Mouse (Mus musculus) stomach, postnatal 0 days (tissue): ENCODE results near the gene Gpatch8. TPM values are rescaled to one million over a fixed set of nuclear protein-coding genes. Genes with fewer than 3 reads are reported as not detected.
A peak's percentile ranks its signal among the peaks of the same experiment; 100 is the strongest.

Experiments
- ATAC-seq: fragments of 200-750 bp; cut with Nextera tagmentation; 2 replicates; pipeline ENCODE4 v1.8.0; 2017; ENCODE audit not compliant: low FRiP score, low TSS enrichment
- DNase-seq: peaks from one replicate; pipeline ENCODE4 v3.0.0-alpha.2; 2016; ENCODE audit warnings: low spot score
- H3K27ac ChIP-seq: fragments of 300-500 bp; sonication (generic); replicated peaks from 2 replicates; pipeline ENCODE4 v1.5.1; 2014; ENCODE audit warnings: mild to moderate bottlenecking, control low read depth
- H3K27me3 ChIP-seq: fragments of 300-500 bp; sonication (generic); 2 replicates; pipeline ENCODE4 v1.6.1; 2014; ENCODE audit warnings: low read length; ENCODE audit not compliant: control insufficient read depth, insufficient read depth
- H3K36me3 ChIP-seq: fragments of 300-500 bp; sonication (generic); 2 replicates; pipeline ENCODE4 v1.6.1; 2014; ENCODE audit warnings: low read length, mixed read lengths; ENCODE audit not compliant: control insufficient read depth, insufficient read depth
- H3K4me1 ChIP-seq: fragments of 300-500 bp; sonication (generic); replicated peaks from 2 replicates; pipeline ENCODE4 v1.6.1; 2014; ENCODE audit warnings: antibody characterized with exemption; ENCODE audit not compliant: control insufficient read depth, insufficient read depth
- H3K4me2 ChIP-seq: fragments of 300-500 bp; sonication (generic); replicated peaks from 2 replicates; pipeline ENCODE4 v1.6.1; 2014; ENCODE audit warnings: low read depth, mild to moderate bottlenecking, control low read depth, moderate library complexity
- H3K4me3 ChIP-seq: fragments of 300-500 bp; sonication (generic); 2 replicates; pipeline ENCODE4 v1.5.1; 2014; ENCODE audit warnings: low read depth, low read length, control low read depth
- H3K9ac ChIP-seq: fragments of 300-500 bp; sonication (generic); 2 replicates; pipeline ENCODE4 v1.6.1; 2014; ENCODE audit warnings: mild to moderate bottlenecking, low read length, control low read depth, mixed read lengths
- H3K9me3 ChIP-seq: fragments of 300-500 bp; sonication (generic); 2 replicates; pipeline ENCODE4 v1.6.1; 2016; ENCODE audit warnings: low read length; ENCODE audit not compliant: control insufficient read depth
- CTCF ChIP-seq: IDR thresholded peaks from 2 replicates; pipeline ENCODE4 v1.5.1; 2016; ENCODE audit warnings: antibody characterized with exemption, low read depth, mild to moderate bottlenecking, moderate library complexity
- EP300 ChIP-seq: optimal IDR thresholded peaks from 2 replicates; pipeline ENCODE3; 2016; ENCODE audit warnings: antibody characterized with exemption
- WGBS: fragments of 180-500 bp; shearing (Covaris S2); extraction: QIAGEN DNeasy Blood & Tissue Kit; methylation state at CpG from one replicate; pipeline ENCODE4 v1.1.7; 2014; 5-methylcytosine and 5-hydroxymethylcytosine counted together
- polyA plus RNA-seq: library from polyadenylated mRNA; unstranded; fragments of >200 nt; fragmentation: Nextera tagmentation; extraction: Ambion mirVana; gene quantifications from 2 replicates; pipeline ENCODE4 v1.2.1, GENCODE M21; 2015

The Gpatch8 gene
- polyA plus RNA-seq, 1 experiment from 2014 or later, result 16.8 TPM

DNA sequence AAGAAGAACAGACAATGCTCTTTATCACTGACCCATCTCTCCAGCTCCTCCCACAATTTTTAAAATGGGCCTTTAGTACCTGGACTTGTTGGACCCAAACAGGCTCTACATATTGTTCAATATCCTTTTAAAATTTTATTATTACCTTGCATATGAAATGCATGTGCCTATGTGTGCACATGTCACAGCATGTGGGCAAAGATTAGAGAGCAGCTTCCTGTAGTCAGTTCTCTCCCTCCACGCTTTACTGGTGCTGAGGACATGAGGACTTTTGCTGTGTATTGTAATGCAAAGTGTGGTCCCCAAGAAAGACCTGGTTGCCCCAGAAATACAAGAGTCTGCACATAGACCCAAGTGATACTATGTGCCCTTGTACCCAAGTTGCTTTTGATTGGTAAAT lies 18.8 kb upstream of the Gpatch8 start:
- Histone ChIP-seq H3K9ac (no peak overlapping the region), H3K36me3 (no peaks in the 10 kb centered on the region), H3K4me2 (no peak overlapping the region), H3K4me1 (no peaks in the 10 kb centered on the region), H3K27me3 (no peaks in the 10 kb centered on the region), H3K9me3 (no peaks in the 10 kb centered on the region), H3K4me3 (no peak overlapping the region), H3K27ac (no peak overlapping the region)
- TF ChIP-seq EP300 (no peak), CTCF (no peak)
- ATAC-seq (no peak), DNase-seq (no peak)
- 60% methylated on average over 1 of the region's 1 CpGs for WGBS

DNA sequence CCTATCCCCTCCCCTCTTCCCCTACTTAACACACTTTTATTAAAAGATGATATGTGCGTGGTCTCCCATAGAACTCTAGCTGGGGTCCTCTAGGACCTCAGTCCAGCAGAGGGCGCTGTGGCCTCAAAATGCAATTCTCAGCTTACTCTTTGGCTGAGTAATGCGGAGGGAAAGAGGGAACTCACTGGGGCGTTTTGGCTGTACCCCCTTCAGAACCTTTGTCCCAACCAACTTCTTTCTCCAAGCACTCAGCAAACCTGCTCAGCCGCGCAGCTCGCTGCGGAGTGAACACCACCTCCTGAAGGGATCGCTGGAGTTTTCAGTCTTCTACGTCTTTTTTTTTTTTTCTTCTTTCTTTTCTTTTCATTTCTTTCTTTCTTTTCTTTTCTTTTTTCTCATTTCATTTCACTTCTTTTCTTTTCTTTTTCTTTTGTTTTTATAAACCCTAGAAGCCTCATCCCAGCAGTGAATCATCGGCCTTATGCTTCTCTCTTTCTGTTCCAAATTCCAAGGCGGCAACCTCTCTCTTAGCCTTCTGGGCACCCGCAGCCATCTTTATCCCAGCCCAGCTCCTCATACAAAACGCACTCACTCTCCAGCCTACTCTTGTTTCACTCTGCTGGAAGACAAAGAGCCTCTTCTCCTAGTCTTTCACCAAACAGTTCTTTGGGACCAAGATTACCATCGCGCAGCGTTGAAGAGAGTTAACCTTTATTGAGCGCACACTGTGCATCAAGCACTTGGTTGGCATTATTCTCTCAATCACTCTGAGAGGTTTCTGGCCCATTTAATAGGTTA lies 16.9 kb upstream of the Gpatch8 start:
- Histone ChIP-seq H3K36me3 (no peaks in the 10 kb centered on the region), H3K27ac (peak overlapping the region; percentile 25; the same call in 1 of the 2 replicates), H3K4me2 (peak overlapping the region; percentile 67), H3K27me3 (no peaks in the 10 kb centered on the region), H3K9me3 (no peaks in the 10 kb centered on the region), H3K4me1 (no peaks in the 10 kb centered on the region), H3K9ac (peak overlapping the region; percentile 56), H3K4me3 (peak overlapping the region; percentile 46)
- TF ChIP-seq EP300, result no peak
- peak; percentile 92 for TF ChIP-seq CTCF
- peak; percentile 89 for DNase-seq
- ATAC-seq, result peak; percentile 76; the same call in 1 of the 2 replicates
- 12% methylated on average over 18 of the region's 18 CpGs for WGBS

DNA sequence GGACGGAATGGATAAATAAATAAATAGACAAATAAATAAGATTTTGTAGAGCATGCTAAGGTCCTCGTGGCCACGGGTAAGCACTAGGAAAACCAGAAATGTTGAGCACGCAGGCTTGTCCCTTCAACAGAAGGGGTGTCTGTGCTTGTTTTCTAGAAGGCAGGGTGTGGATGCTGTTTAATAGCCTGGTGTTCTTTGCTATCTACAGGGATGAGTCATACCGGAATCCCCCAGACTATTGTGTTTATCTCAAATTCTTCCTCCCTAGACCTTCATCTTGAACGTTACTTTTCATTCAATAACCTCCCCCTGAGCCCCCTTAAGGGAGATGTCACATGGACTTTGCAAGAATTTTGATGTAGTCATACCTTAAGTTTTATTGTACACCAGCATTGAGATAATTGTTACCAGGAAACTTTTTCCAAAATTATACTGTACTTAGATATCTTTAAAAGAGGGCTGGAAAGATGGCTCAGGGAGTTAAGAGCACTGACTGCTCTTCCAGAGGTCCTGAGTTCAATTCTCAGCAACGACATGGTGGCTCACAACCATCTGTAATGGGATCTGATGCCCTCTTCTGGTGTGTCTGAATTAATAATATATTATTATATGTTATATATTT lies 12.7 kb upstream of the Gpatch8 start:
- H3K9ac ChIP-seq, result no peak overlapping the region
- 57% methylated on average over 7 of the region's 7 CpGs for WGBS
- no peak overlapping the region for H3K4me2 ChIP-seq
- no peaks in the 10 kb centered on the region for H3K36me3 ChIP-seq
- DNase-seq, result no peak
- TF ChIP-seq EP300 (no peak), CTCF (no peak)
- H3K4me1 ChIP-seq, result no peaks in the 10 kb centered on the region
- H3K27me3 ChIP-seq, result no peaks in the 10 kb centered on the region
- no peaks in the 10 kb centered on the region for H3K9me3 ChIP-seq
- H3K4me3 ChIP-seq, result no peak overlapping the region
- no peak for ATAC-seq
- H3K27ac ChIP-seq, result no peak overlapping the region

DNA sequence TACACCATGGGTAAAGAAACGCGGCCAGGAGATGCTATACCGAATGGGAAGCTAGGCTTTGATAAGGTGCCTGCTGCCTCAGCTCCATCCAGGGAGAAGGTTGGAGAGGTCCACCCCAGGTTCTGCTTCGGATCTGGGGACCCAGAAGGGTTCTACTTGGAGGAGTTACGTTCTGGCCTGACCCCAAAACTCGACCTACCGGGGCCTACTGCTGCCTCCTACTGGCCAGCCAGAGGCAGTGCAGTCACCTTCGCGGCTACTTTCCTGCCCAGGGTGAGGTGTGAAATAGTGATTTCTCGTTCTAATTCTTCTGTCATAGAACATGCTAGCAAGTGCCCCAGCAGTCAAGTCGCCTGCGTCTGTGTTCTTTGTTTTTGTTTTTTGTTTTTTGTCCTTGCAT lies 12.0 kb upstream of the Gpatch8 start:
- Histone ChIP-seq H3K27me3 (no peaks in the 10 kb centered on the region), H3K9me3 (no peaks in the 10 kb centered on the region), H3K4me3 (no peak overlapping the region), H3K4me2 (no peak overlapping the region), H3K36me3 (no peaks in the 10 kb centered on the region), H3K27ac (no peak overlapping the region), H3K4me1 (no peaks in the 10 kb centered on the region), H3K9ac (no peak overlapping the region)
- ATAC-seq, result no peak
- DNase-seq, result no peak
- no peak for TF ChIP-seq EP300
- TF ChIP-seq CTCF, result peak; percentile 56
- 82% methylated on average over 12 of the region's 12 CpGs for WGBS

DNA sequence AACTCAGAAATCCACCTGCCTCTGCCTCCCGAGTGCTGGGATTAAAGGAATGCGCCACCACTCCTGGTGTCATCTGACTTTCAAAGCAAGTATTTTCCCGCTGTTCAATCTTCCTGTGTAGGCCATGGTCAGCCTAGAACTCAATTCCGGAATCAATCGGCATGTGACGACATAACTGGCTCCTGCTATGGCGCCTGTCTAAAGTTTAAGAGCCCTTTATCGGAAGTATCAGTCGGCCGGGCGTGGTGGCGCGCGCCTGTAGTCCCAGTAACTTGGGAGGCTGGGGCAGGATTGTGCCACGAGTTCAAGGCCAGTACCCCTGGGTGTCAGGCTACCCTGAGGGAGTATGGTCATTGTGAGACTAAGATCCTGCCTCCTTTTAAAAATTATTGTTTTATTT lies 11.5 kb upstream of the Gpatch8 start:
- no peak for TF ChIP-seq CTCF
- TF ChIP-seq EP300, result no peak
- Histone ChIP-seq H3K4me1 (no peaks in the 10 kb centered on the region), H3K4me3 (no peak overlapping the region), H3K4me2 (no peak overlapping the region), H3K27ac (no peak overlapping the region), H3K9ac (no peak overlapping the region), H3K36me3 (no peaks in the 10 kb centered on the region), H3K9me3 (no peaks in the 10 kb centered on the region), H3K27me3 (no peaks in the 10 kb centered on the region)
- WGBS, result 93% methylated on average over 15 of the region's 15 CpGs
- DNase-seq, result no peak
- no peak for ATAC-seq

DNA sequence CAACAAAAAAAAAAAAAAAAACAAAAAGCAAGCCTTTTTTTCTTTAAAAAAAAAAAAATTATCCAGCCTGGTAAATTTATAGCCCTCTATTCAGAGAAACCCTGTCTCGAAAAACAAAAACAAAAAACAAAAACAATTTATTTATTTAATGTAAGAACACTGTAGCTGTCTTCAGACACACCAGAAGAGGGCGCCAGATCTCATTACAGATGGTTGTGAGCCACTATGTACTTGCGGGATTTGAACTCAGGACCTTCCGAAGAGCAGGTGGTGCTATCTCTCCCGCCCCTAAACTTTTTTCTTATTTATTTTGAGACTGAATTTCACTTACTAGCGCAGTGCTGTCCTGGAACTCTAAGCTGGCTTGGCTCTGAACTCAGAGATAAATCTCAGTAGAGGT lies 11.0 kb upstream of the Gpatch8 start:
- Histone ChIP-seq H3K4me1 (no peaks in the 10 kb centered on the region), H3K27me3 (no peaks in the 10 kb centered on the region), H3K4me3 (no peak overlapping the region), H3K9me3 (no peaks in the 10 kb centered on the region), H3K4me2 (no peak overlapping the region), H3K27ac (no peak overlapping the region), H3K9ac (no peak overlapping the region), H3K36me3 (no peaks in the 10 kb centered on the region)
- TF ChIP-seq CTCF, result peak; percentile 31
- TF ChIP-seq EP300, result no peak
- ATAC-seq (no peak), DNase-seq (no peak)
- WGBS, result 86% methylated on average over 6 of the region's 6 CpGs
